Mouse (Mus musculus) spleen, adult 2 months (tissue): ENCODE data around the gene Itpkb. TPM values are rescaled to one million over a fixed set of nuclear protein-coding genes. Genes with fewer than 3 reads are reported as not detected.

Source experiments
- DNase-seq, 2 experiments: peaks; one replicate each; pipeline versions ENCODE4 v3.0.0 to v3.0.0-alpha.2; 2012 to 2021; ENCODE audit warnings: low spot score in 2 of 2, low read depth in 1 of 2
- H3K27ac ChIP-seq: fragments of 200-500 bp; 2 replicates; pipeline ENCODE4 v1.5.1; 2012; ENCODE audit warnings: low read length, inconsistent platforms; ENCODE audit not compliant: insufficient read depth
- H3K27me3 ChIP-seq: fragments of 200-500 bp; 2 replicates; pipeline ENCODE4 v1.6.1; 2012; ENCODE audit warnings: mild to moderate bottlenecking, moderate library complexity, low read length, inconsistent platforms; ENCODE audit not compliant: control insufficient read depth, insufficient read depth
- H3K36me3 ChIP-seq: fragments of 200-500 bp; 2 replicates; pipeline ENCODE4 v1.6.1; 2012; ENCODE audit warnings: mild to moderate bottlenecking, low read length, inconsistent platforms; ENCODE audit not compliant: control insufficient read depth, insufficient read depth
- H3K4me1 ChIP-seq: fragments of 200-500 bp; 2 replicates; pipeline ENCODE4 v1.6.1; 2011; ENCODE audit warnings: inconsistent platforms; ENCODE audit not compliant: control insufficient read depth, insufficient read depth, insufficient read length
- H3K4me3 ChIP-seq: fragments of 200-500 bp; 2 replicates; pipeline ENCODE4 v1.5.1; 2011; ENCODE audit warnings: mild to moderate bottlenecking, inconsistent platforms; ENCODE audit not compliant: insufficient read depth, insufficient read length; ENCODE audit errors: extremely low read depth
- CTCF ChIP-seq: fragments of 200-500 bp; IDR thresholded peaks from 2 replicates; pipeline ENCODE4 v1.5.1; 2011; ENCODE audit warnings: mild to moderate bottlenecking, inconsistent platforms; ENCODE audit not compliant: insufficient read depth, insufficient read length, insufficient replicate concordance; ENCODE audit errors: extremely low read depth
- POLR2A ChIP-seq: fragments of 200-500 bp; IDR thresholded peaks from 2 replicates; pipeline ENCODE4 v1.6.1; 2011; ENCODE audit warnings: low read depth, low read length, inconsistent platforms
- WGBS: fragments of 180-500 bp; shearing (Covaris S2); methylation state at CpG from one replicate; pipeline ENCODE4 v1.1.7; 2018; 5-methylcytosine and 5-hydroxymethylcytosine counted together
- polyA plus RNA-seq: library from polyadenylated mRNA; depleted of rRNA; stranded (reverse); fragments of >200 nt; gene quantifications from 2 replicates; pipeline ENCODE4 v1.2.3, GENCODE M21; 2012

The Itpkb gene
- polyA plus RNA-seq, 1 experiment, result 24.7 TPM

DNA sequence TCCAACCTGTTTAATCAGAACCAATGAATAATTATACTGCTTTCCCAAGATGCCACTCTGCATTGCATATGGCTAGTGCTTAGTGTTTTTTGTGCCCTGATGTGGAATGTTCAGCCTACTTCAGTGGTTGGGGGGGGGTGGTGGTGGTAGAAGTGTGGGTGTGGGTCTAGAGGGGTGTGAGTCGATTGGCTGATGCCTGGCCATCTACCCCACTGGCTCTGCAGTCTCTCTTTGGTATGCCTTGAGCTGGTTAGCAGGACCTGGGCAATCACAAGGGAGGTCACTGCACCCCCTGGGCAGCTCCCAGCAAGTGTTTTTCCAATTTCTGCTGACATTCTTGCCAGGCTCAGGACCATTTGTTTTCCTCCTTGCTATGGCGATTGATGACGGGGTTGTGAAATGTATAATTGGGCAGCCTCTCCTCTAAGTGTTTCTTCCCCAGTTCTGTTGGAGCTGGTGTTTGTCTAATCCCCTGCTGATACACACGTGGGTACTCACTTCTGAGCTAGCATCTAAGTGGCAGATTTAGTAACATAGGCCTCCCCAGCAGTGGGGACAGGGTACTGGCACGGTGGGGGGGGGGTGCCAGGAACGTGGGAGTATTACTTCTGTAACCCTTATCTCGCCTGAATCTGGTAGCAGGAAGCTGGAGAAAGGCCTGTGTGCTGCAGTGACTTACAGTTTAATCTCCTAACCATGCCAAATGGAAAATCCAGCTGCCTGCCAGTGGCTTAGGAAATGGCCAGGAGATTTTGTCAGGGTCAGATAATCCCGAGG is 13.3 kb downstream of the Itpkb start:
- whole genome bisulfite sequencing, result 46% methylated on average over 8 of the region's 8 CpGs
- H3K27me3 ChIP-seq, result no peaks in the 10 kb centered on the region
- no peaks in the 10 kb centered on the region; the same call in 1 of the 2 replicates for H3K36me3 ChIP-seq
- no peak overlapping the region for H3K4me3 ChIP-seq
- TF ChIP-seq CTCF, result no peak
- TF ChIP-seq POLR2A, result no peak
- no peak for DNase-seq
- peaks cover 8% of the 10 kb centered on the region; the same call in 1 of the 2 replicates for H3K4me1 ChIP-seq
- no peak overlapping the region for H3K27ac ChIP-seq

DNA sequence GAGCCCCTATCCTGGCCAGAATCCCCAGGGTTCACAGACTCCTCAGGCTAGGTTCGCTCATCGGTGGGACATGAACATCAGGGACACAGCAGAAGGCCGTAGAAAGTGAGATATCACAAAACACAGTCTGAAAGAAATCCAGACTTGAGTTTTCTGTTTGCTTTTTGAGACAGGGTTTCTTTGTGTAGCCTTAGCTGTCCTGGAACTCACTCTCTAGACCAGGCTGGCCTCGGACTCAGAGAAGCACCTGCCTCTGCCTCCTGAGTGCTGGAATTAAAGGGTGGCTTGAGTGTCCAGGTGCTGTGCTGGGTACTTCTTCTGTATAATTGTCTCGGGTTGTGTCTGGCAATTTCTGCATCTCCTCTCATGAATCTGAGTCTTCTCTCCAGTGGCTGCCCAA is 14.8 kb downstream of the Itpkb start:
- DNase-seq, result no peak
- H3K27ac ChIP-seq, result no peak overlapping the region
- peaks cover 7% of the 10 kb centered on the region; the same call in 1 of the 2 replicates for H3K4me1 ChIP-seq
- TF ChIP-seq POLR2A (no peak), CTCF (no peak)
- H3K27me3 ChIP-seq, result no peaks in the 10 kb centered on the region
- H3K36me3 ChIP-seq, result no peaks in the 10 kb centered on the region
- 91% methylated on average over 5 of the region's 5 CpGs for WGBS
- H3K4me3 ChIP-seq, result no peak overlapping the region

GRCm38 (mm10) chr1:180347059-180347458 is 16.8 kb downstream of the Itpkb start:
- no peak for DNase-seq
- no peaks in the 10 kb centered on the region for H3K36me3 ChIP-seq
- H3K4me3 ChIP-seq, result no peak overlapping the region
- H3K27me3 ChIP-seq, result no peaks in the 10 kb centered on the region
- no peak overlapping the region for H3K27ac ChIP-seq
- TF ChIP-seq CTCF (no peak), POLR2A (no peak)
- H3K4me1 ChIP-seq, result peaks cover 13% of the 10 kb centered on the region; the same call in 1 of the 2 replicates
- WGBS, result 83% methylated on average over 4 of the region's 4 CpGs

GRCm38 (mm10) chr1:180347907-180348306 is 17.6 kb downstream of the Itpkb start:
- H3K27me3 ChIP-seq, result no peaks in the 10 kb centered on the region
- H3K4me3 ChIP-seq, result no peak overlapping the region
- no peak for DNase-seq
- peaks cover 16% of the 10 kb centered on the region; the same call in 1 of the 2 replicates for H3K4me1 ChIP-seq
- 94% methylated on average over 6 of the region's 6 CpGs for WGBS
- no peaks in the 10 kb centered on the region for H3K36me3 ChIP-seq
- H3K27ac ChIP-seq, result no peak overlapping the region
- TF ChIP-seq POLR2A (no peak), CTCF (no peak)

DNA sequence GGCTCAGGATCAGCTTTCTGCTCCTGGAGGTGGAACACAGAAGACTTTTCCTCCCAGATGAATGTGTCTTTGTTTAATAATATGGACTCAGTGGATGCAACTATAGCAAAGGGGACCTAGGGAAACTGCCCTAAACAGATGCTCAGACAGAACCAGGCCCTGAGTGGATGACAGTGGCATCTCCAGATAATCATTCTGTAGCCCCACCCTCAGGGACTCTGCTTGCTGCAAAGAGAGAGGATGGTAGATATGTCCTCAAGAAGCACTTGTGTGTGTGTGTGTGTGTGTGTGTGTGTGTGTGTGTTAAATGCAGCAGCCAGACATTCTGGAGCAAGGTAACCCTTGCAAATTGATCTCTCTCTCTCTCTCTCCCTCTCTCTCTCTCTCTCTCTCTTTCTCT is 18.8 kb downstream of the Itpkb start:
- Histone ChIP-seq H3K27ac (no peak overlapping the region), H3K4me1 (peaks cover 27% of the 10 kb centered on the region), H3K4me3 (no peak overlapping the region), H3K36me3 (no peaks in the 10 kb centered on the region), H3K27me3 (no peaks in the 10 kb centered on the region)
- TF ChIP-seq POLR2A (no peak), CTCF (no peak)
- DNase-seq, result no peak

DNA sequence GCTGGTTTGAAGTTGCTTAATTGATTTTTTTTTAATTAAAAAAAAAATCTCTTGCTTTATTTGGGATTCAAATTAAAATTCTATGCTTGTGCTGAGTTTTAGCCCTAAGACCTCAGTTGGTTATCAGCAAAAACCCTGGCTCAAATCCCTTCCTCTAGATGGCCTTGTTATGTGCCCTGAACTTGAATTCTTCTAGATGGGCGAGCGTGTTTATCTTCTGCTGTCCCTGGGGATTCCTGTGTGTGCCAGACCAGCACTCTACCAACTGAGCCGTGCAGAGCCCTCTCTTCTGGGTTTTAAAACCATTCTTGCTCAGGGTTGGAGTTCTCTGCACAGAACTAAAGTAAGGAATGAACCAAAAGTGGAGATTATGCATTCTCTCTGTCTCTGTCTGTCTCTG is 22.0 kb downstream of the Itpkb start:
- whole genome bisulfite sequencing, result 14% methylated on average over 3 of the region's 3 CpGs
- Histone ChIP-seq H3K4me3 (no peak overlapping the region), H3K27me3 (no peaks in the 10 kb centered on the region), H3K27ac (no peak overlapping the region), H3K4me1 (peaks cover 45% of the 10 kb centered on the region), H3K36me3 (no peaks in the 10 kb centered on the region)
- no peak for TF ChIP-seq POLR2A
- no peak for TF ChIP-seq CTCF
- peak in 1 of 2 experiments; percentile 50 for DNase-seq

GRCm38 (mm10) chr1:180354129-180354528 is 23.8 kb downstream of the Itpkb start:
- H3K27ac ChIP-seq, result 0 out of 2 replicates have a peak overlapping the region, but pooled peaks have one; percentile 3
- WGBS, result 74% methylated on average over 4 of the region's 4 CpGs
- H3K27me3 ChIP-seq, result no peaks in the 10 kb centered on the region
- TF ChIP-seq CTCF, result no peak
- no peak for TF ChIP-seq POLR2A
- H3K4me1 ChIP-seq, result peaks cover 57% of the 10 kb centered on the region
- no peak for DNase-seq
- peaks cover 3% of the 10 kb centered on the region; the same call in 1 of the 2 replicates for H3K36me3 ChIP-seq
- no peak overlapping the region for H3K4me3 ChIP-seq
